Mouse (Mus musculus) embryo, embryonic 9.5 days (tissue): ENCODE data around the gene Dlg2.

ENCODE experiments used
- DNase-seq: peaks from one replicate; pipeline ENCODE4 v3.0.0-alpha.2; 2017; ENCODE audit errors: extremely low spot score

Dlg2 gene

DNA sequence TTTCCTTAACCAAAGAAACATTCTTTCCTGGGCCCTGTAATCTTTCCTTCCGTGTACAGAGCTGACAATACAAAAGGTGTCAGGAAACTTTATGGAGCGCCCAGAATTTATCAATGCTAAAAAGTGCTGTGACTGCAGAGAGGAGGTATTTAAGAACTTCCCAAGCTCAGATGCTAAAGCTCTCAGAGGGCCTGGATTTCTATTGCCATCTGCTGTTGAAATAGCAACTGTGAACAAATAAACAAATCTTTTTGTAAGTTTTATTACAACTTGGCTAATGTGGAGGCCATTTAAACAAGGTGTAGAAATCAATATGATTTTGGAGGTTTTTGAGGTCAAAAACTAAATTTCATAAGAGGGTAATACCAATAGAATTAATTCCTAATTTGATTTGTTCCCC lies 1570.8 kb downstream of the Dlg2 start:
- no peak for DNase-seq

GRCm38 (mm10) chr7:92048876-92049275 lies 1572.4 kb downstream of the Dlg2 start:
- DNase-seq: no peak

- DNase-seq: no peak
Observed at GRCm38 (mm10) chr7:92066851-92067250, 1590.4 kb downstream of the Dlg2 start.

DNA sequence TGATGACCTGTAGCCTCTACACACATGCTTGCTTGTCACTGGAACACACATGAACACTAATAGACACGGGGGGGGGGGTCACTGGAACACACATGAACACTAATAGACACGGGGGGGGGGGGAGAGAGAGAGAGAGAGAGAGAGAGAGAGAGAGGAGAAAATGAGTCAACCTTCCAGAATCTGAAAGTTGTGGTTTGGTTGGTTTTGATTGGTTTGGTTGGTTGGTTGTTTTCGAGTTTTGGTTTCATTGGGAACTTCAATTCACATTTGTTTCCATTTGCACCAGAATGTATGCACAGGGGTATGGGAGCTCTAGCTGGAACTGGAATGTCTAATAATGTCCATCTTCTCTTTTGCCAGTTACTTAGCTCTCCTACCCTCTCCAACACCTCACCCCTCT lies 1611.0 kb downstream of the Dlg2 start:
- DNase-seq: no peak

DNA sequence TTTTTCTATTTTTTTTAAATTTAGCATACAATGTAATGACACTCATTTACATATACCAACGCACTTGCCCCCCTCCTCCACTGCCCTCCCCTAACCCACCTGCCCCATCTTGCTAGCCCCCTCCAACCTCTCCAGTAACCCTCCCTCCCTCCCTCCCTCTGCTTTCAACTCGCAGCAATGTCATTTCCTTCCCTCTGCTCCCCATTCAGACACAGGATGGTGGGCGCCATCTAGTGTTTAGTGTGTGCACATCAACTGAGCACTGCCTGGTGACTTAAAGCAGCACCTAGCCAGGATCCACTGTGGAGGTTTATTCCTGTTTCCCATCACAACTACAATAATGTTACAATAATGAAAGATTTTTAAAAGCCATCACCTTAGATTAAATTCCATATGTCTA lies 1617.4 kb downstream of the Dlg2 start:
- DNase-seq: peak; percentile 55

DNA sequence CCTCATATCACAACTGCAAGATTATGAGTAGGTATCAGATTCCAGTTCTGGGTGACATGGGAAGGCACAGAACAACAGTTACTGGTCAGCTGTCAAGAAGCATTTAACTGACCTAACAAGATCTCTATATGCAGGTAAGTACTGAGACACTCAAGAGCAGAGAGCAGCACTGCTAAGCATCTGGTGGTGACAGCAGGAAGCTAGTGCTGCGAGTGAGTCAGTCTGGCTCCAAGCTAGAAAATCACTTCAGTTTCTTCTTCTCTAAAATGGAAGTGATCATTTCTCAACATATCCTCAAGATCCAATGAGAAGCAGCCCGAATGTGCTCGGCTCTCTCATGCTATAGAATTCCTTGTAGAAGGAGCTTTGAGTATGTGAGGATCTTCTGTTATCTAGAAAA lies 1618.7 kb downstream of the Dlg2 start:
- no peak for DNase-seq

- DNase-seq: no peak
Observed at GRCm38 (mm10) chr7:92100847-92101246, 1624.4 kb downstream of the Dlg2 start.

DNA sequence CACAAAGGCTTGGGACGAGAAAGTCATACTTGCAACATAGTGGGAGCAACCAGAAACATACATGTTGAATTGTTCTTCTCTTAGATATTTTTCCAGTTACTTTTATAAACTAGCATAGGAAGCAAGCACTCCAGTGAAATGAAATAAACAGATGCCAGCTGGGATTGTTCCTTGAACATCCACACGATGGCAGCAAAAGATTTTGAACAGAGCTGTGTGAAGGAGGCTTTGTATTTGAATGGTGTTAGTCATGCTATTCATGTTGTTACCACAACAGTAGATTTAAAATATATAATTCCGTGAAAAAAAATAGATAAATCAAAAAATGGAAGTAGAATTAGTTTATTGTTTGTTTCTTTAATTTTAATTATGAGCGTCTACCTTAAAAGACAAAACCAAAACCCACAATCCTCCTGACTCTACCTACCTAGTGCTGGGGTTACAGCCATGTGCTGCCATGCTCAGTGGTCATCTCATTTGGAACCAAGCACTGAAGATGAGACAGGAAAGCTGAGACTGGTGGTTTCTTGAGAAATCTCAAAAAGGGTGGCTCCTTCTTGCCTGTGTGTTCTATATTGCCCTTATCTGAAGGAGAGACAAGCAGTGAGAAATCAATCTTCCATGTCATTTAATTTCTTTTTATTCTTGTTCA lies 1626.5 kb downstream of the Dlg2 start:
- DNase-seq: peak; percentile 61

GRCm38 (mm10) chr7:92105477-92105876 lies 1629.0 kb downstream of the Dlg2 start:
- no peak for DNase-seq

DNA sequence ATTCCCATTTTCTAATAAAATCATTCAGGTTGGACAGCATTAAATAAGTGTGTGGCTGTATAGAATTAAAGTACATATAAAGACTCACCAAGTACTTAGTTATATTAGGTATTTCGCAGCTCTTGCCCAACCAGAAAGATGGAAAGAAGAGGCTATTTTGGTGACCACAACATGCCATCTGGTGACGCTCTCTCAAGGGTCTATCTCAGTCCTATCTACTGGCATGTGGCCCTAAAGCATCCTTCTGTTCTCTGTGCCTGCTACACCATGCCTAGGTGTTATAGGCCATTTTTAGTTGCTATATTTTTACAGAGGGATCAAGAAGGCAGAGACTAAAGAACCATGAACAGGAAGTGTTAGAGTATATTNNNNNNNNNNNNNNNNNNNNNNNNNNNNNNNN lies 1629.5 kb downstream of the Dlg2 start:
- DNase-seq: no peak

DNA sequence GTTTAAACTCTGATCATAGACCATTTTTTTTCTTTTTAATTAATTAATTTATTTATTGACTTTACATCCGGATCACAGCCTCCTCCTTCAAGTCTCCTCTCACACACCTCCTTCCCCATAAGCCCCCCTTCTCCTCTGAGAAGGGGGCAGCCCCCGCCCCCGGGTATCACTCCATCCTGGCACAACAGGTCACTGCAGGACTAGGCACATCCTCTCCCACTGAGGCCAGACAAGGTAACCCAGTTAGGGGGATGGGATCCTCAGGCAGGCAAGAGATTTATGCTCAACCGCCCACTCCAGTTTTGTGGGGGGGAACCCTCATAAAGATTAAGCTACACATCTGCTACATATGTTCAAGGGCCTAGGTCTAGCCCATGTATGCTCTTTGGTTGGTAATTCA lies 1636.6 kb downstream of the Dlg2 start:
- DNase-seq: no peak

- DNase-seq: no peak
Observed at GRCm38 (mm10) chr7:92115237-92115871, 1638.9 kb downstream of the Dlg2 start.

DNA sequence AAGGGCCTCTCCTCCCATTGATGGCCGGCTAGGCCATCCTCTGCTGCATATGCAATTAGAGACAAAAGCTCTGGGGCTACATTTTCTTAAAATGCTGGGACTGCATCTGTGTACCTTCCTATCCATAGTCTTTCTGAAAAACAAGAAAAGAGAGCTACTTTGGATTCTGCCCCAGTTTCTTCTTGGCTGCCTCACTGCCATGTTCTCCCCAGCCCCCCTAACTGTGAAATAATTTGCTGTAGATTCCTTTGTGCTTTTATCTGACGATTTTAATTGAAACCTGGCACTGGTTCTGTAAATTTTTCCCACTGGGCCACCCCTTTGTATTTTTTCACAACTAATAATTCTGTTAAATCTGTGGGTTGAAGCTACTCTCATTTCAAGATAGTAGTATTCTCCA lies 1646.8 kb downstream of the Dlg2 start:
- no peak for DNase-seq

DNA sequence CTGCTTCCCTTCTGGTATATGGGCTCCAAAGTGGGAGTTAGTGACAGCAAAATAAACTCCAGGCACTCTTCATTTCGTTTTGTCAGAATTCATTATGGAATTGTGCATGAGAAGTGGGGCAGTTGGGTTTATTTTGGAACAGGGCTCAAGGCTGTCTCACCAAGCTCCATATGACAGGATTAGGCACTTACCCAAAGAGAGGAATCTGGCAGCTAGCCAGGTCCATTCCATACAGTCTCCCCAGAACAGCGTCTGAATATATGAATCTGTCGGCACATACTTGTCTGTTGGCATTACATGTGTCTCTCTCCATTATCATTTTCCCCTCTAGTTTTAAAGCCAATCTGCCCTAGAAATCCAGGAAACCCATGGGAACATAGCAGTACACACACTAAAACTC lies 1649.4 kb downstream of the Dlg2 start:
- no peak for DNase-seq

DNA sequence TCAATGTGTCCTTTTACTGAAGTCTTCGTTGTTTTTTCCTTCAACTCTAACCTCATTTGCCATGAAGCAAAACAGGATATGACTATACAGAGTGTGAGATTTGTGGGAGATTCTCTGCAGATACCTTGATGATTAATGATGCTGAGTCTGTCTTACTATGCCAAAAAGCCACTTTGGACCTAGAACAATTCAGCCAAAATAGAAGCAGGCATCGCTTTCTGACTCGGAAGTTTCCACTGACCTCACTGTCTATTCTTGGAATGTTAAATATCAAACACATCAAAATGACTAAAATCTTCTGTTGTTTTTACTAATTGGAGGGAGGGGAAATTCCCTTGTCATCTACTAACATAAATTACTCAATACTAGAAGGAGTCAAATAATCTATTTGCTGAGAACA lies 1657.8 kb downstream of the Dlg2 start:
- DNase-seq: no peak

GRCm38 (mm10) chr7:92135624-92136023 lies 1659.2 kb downstream of the Dlg2 start:
- DNase-seq: no peak

DNA sequence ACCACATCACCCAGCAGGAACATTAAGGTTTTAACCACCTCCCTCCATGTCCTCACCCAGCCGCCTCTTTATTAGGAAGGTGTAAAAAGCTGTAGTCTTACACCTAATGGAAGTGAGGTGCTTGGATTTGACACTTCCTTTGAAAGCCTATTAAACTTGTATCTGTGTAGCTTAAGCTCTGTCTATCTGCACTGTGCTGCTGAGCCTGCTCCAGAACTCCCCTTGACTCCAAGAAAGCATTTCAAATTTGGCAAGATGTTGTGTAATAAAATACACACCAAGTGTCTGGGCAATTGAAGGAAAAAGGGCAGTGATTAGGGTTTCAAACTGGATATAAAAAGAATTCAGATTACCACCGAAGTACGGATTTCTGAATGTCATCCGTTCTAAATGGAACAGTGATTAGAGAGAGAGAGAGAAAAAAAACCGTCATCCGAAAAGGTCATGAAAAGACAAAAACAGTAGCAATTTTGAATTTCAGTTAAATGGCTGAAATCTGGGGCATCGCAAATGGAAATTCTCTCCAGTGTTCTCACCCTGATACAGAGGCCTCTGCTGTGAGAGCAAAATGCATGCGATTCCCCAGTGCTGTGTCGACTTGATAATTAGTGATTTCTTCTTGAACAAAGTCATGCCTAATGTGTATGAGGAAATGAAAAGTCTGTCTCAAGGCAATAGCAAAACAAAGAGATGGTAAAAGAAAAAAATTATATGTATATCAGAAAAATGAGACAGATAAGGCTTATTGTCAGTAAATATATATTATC lies 1663.8 kb downstream of the Dlg2 start:
- no peak for DNase-seq

GRCm38 (mm10) chr7:92147499-92147898 lies 1671.0 kb downstream of the Dlg2 start:
- DNase-seq: no peak

DNA sequence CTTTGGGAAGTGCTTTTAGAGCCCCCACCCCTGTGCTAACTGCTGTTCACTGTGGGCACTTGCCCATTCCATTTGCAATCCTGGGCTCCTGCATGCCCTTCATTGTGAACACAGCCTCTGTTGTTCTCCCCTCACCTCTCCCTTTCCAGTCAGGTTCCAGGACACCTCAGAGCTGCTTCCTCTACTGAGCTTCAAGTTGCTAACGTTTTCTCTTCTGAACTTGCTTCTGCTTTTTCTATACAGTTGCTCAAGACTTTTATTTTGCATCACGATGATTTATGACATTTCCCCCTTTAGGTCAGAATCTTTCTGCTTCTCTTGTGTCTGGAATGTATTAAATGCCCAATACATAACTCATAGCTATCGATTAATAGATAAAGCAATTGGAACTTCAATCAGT lies 1674.3 kb downstream of the Dlg2 start:
- DNase-seq: no peak

GRCm38 (mm10) chr7:92154603-92155002 lies 1678.1 kb downstream of the Dlg2 start:
- DNase-seq: no peak

- no peak for DNase-seq
Observed at GRCm38 (mm10) chr7:92163150-92163549, 1686.7 kb downstream of the Dlg2 start.

DNA sequence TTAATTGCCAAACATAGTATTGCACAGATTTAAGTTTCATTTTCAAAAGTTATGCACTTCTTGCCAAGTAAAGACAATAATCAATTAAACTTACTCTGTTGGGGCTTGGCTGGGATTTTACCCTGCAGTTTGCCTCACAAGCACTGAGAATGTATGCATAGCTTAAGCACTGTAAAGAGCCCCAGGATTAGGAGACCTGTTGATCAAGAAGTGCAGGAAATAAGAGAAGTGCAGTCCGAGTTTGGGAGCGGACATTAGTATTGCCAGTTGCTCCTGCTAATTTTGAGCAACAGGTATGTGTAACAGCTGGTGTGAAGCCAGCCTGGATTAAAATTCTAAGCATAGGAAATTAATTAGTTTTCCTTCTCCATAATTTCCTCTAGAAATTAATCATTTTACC lies 1687.8 kb downstream of the Dlg2 start:
- DNase-seq: no peak

DNA sequence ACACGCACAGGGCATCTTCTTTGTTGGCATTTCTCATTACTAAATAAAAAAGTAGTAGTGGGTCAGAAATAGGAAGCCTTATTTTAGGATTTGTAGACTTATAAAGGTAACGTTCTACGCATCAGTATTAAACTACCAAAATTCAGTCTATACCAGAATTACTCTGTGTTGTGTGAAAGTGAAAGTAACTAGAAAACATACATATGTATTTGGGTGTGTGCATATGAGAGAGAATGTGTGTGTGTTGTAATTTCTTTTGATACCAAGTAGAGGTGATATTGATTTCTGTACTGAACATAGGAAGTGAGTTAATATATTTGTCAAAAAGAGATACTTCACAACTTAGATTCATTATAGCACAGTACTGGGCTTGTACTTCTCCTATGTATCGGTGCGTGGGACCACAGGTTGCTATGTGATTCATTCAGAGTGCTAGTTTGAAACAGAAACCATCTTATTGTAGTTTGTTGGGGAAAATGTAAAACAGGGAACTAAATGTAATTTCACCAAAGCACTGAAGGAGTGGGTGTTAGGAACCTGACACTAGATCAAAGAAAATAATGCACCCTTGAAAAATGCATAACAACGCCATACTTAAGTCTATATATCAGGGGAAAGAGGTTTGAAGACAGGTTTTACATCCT lies 1688.5 kb downstream of the Dlg2 start:
- no peak for DNase-seq
